Mouse (Mus musculus) CH12.LX (cell line): ENCODE results near the gene Sidt1.

ENCODE experiments used
- CHD1 ChIP-seq: IDR thresholded peaks from 2 replicates; pipeline ENCODE4 v1.6.1; 2012; ENCODE audit warnings: low read depth, low read length, improper control_type of control experiment, inconsistent platforms
- CTCF ChIP-seq, 2 experiments: IDR thresholded peaks in 1 of 2; conservative IDR thresholded peaks in 1 of 2; 2 replicates each; pipeline ENCODE4 v1.5.1; 2011 to 2012; ENCODE audit warnings: low read depth in 2 of 2, low read length in 2 of 2, improper control_type of control experiment in 1 of 2, inconsistent platforms in 1 of 2, mild to moderate bottlenecking in 1 of 2, moderate library complexity in 1 of 2
- EP300 ChIP-seq: IDR thresholded peaks from 2 replicates; pipeline ENCODE4 v1.6.1; 2011; ENCODE audit warnings: low read length, improper control_type of control experiment
- JUN ChIP-seq: IDR thresholded peaks from 2 replicates; pipeline ENCODE4 v1.6.1; 2011; ENCODE audit warnings: low read depth, mild to moderate bottlenecking, low read length, improper control_type of control experiment, moderate library complexity; ENCODE audit not compliant: insufficient read depth
- MAFK ChIP-seq: IDR thresholded peaks from 2 replicates; pipeline ENCODE4 v1.6.1; 2011; ENCODE audit warnings: low read length, improper control_type of control experiment; ENCODE audit not compliant: insufficient replicate concordance
- RCOR1 ChIP-seq: conservative IDR thresholded peaks from 2 replicates; pipeline ENCODE4 v1.6.1; 2012; ENCODE audit warnings: low read depth, mild to moderate bottlenecking, inconsistent platforms, low read length, improper control_type of control experiment
- TCF12 ChIP-seq: IDR thresholded peaks from 2 replicates; pipeline ENCODE4 v1.6.1; 2014; ENCODE audit warnings: low read depth, mild to moderate bottlenecking, inconsistent platforms, low read length, improper control_type of control experiment

DNA sequence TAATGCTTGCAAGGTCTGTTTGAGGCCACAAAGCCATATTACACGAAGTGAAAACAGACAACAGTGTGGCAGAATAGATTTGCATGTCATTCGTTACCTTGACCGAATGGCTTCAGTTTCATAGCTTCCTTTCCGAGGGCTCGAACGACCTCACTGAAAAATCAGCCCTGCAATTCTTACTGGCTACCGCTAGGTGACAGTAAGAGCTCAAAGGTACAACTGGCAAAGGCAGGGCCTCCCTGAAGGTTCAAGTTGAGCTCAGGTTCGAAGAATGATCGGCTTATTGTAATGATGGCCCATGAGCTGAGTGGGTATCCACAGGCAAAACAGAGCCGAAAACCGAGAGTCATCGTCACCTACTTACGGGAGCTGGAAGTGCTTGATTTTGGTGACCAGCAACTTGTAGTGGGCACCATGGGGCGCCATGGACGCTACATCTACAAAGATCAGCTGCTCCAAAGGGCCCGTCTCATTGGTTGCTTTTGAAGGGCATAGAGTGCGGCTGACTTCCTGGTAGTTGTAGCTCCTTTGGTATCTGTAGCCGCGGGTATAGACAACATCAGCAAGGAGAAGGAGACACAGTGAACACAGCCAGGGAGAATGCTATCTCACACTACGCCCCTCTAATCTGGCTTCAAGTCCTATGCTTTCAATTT lies 33.4 kb downstream of the Sidt1 start:
- TF ChIP-seq CTCF (conservative IDR thresholded peaks at IDR 0.05 in 1 of 2, IDR thresholded peaks at IDR 0.05 in 1 of 2; ENCODE audit: low read depth in 2 of 2, low read length in 2 of 2) (peak; percentile 95 to 98), TCF12 (no peak), EP300 (no peak), CHD1 (no peak), JUN (no peak), RCOR1 (no peak), MAFK (no peak)
